Mouse (Mus musculus): ENCODE measurements around the gene Grik4.

DNA sequence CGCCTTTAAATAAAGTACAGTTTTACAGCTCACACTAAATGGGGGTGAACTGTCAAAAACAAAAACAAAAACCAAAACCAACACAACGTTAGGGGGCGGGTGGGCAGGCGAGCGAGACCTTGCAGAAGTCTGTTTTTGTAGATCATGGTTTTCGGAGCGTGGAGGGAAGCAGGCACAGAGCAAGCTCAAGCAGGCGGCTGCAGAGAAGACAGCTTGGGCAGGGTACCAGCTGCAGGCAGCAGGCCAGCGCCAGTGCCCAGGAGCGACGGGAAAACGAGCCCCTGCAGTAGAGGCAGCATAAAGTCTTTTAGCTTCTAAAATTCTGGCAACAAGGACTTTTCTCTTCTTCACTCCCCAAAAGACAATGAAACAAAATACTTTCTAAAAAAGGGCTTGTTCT lies 20.1 kb upstream of the Grik4 start:
- no peak for TF ChIP-seq POLR2A (IDR thresholded peaks at IDR 0.05; ENCODE audit: extremely low read depth, insufficient read depth, low read length)
- no peak for TF ChIP-seq CTCF (IDR thresholded peaks at IDR 0.05; ENCODE audit: low read depth, low read length)

Data from liver, adult 2 months (tissue).